Mouse (Mus musculus) T-helper 1 cell (primary cell): ENCODE measurements at regions not wholly inside any gene's neighbourhood (a gene's known extent, or its start where the extent isn't known, plus 50 kb on each side); places are given as distances from the start of the nearest gene placed in this dataset.

Source experiments
- in situ Hi-C: fragments of 300-600 bp; cut with MboI, MseI; formaldehyde crosslinking; loops from one replicate; pipeline ENCODE4 v1.15.1; 2025; ENCODE audit warnings: high pct_unique_total_duplicates

DNA sequence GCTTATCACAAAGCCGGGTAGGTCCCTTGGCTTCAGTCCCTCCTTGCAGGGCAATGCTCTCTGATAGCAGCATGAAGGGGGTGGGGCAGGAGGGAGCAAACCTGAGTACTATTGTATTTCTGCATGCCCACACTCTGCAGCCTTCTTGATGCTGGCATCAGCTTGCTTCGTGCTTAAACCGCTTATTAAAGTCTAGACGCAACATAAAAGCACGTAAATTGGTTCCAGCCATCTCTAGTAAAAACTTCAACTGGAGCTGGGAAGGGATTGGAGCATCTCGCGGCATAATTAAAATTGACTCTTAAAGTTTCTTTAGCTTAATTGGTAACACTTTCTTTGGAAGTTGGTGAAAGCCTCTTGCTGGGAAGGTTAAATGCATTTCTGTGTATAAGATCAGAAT is 131.5 kb upstream of the Jag1 start:
- in situ Hi-C loops: no loop called here

DNA sequence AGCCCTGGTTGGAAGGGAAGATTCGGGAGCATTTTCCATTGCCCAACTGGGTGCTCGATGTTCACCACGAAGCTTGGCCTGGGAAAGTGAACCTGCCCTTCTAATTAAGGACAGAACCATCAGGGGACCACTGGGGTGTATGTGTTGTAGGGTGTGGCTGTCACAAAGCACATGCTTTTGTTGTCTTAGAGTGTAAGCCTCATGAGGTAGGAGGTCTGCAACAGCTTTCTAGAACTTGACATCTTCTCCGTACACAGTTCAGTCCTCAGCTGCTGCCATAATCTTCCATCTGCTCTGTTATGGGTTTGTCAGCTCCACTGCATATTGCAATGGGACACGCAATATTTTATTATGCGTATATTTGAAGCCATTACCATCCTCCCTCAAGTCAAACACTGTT is 127.9 kb upstream of the Jag1 start:
- in situ Hi-C loops: no loop called here

DNA sequence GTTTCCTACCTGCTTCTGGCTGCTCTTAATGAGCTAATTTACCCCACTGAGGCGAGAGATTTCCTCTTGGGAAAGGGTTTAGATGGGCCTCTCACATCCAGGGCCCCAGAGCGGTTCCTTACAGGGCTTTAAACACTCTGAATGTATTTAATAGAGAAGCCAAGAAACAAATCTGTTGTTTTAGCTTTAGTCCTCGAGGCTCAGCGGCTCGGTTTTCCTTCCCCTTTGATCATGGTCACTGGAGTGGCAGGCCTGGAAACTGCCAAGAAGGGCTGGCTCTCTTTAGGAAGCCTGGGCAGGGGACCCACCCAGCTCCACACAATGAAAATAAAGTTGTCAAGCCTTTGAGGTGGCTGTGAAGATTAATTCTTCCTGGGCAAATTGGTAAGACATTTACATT is 127.5 kb upstream of the Jag1 start:
- in situ Hi-C loops: no loop called here

DNA sequence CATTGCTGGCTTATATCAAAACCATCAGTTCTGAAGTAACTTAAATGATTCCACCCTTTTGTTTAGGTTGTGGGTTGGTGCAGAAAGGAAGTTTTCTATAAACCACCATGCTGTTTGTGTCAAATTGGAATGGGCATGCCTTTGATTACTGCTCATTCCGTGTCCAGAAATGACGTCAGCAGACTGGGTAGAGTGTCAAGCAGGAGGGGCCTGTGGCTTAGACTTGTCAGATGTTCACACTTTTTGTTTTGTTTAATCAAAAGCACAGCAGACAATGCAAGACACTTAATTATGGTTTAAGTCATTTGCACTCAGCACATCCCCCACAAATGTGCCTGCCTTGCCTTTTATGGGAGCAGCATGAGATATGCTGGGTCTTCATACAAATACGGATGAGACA is 120.5 kb upstream of the Jag1 start:
- in situ Hi-C loops: no loop called here

DNA sequence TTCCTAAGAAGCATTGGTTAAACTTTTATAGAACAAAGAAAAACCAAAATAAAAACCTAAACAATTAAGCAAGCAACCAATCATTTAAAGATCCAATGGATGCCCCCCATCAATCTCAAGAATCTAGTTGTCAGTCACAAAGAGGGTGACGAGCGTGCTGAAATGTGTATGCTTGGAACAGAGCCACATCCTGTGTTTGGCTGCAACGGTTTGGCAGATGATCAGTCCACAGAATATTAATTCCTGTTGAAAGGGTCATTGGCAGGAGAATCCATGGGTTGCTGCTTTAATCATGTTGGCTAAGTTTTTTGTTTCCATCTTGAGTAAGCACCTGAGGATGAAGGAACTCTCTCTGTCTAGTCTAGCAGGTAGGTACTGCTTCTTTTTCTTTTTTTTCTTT is 117.5 kb upstream of the Jag1 start:
- in situ Hi-C loops: no loop called here

DNA sequence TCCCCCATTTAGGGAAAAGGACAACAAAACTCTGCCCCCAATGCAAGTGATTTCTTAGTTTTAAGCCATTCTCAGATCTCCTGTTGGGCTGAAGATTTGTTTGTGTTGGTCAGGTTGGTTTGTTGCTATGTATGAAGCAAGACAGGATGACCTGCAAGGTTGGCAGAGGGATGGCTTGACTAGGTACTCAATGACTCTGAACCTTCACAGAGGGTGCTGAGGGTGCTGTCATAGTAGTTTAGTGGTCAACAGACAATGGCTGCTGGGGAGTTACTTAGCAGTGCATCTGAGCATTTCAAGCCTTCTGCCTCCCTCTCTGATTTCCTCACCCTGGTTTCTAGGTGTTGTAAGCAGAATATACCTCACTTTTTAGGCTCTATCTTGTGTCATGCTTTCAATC is 114.7 kb upstream of the Jag1 start:
- in situ Hi-C loops: no loop called here

DNA sequence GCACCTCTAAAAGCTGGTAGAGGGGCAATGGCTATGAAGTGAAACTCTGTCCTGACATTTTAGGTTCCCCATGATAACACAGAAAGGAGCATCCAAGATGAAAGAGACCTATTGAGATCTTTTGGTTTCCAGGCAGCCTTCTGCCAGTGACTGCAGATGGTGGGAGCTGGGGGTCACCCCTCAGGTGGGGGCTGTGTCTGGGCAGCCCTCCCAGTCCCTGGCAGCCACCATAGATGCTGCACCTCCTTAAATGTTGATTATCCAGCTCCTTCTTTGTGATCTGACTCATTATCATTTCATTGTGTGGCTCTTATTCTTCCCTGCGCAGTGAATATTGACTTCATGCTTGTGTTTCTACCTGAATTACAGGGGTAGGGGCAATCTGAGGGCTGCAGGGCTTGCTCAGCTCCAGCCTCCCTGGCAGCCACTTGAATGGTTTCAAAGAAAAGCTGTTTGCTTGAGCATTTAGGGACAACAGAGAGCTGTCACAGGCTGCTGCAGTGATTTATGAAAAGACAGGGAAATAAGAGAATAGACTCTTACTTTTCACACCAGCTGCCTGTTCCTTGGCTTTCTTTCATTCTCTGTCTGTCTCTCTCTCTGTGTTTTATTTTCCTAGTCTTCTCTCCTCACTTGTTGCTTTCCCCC is 113.1 kb upstream of the Jag1 start:
- in situ Hi-C loops: no loop called here

DNA sequence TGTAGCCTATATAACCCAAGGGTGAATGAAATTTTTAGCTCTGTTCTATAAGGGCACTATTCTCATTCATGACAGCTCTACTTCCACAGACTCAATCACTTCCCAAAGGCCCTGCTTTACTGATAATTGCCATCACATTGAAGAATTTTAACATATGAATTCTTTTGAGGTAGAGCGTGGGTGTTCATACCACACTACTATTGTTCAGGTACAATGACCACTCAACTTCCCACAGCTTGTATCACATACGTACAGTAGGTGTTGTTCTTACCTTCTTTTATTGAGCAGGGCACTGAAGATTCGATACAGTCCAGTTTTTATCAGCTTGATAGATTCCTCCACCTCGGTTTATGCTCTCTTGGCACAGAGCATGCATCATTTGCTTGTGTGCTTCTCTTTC is 111.1 kb upstream of the Jag1 start:
- in situ Hi-C loops: no loop called here

DNA sequence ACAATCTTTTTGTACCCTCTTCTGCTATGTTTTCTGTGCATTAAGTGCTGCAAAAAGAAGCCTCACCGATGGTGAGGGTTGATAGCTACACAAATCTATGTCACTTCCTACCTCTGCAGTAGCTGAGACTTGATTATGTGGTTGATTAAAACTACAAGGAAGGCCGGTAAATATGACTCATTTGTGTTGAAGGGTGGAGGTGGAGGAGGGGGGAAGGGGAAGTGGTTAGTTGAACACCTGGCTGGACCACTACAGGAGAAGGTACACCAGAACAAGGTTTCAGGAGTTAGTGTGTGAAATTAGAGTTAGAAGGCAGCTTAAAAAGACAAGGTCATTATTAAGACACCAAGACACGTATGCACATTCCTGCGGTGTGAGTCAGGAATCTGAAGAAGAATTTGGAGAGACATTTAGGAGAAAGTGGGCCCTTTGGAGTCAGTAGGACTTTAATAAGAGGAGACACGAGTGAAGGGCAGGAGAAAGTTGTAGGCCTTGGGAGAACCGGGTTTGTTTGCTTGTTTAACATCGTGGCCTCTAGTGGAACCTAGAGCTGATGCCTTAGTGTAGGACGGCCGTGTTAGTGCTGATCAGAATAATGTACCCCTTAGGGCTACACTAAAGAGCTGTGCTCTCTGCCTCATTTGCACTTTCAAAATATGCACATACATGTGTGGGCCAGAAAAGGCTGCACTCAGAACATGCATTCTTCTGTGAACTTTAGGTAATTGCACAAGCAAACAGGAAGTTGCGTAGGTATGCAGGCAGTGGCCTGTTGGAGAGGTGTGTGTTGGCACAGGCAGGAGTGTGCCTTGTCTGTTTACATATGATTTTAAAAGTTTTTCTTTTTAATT is 108.5 kb upstream of the Jag1 start:
- in situ Hi-C loops: no loop called here

DNA sequence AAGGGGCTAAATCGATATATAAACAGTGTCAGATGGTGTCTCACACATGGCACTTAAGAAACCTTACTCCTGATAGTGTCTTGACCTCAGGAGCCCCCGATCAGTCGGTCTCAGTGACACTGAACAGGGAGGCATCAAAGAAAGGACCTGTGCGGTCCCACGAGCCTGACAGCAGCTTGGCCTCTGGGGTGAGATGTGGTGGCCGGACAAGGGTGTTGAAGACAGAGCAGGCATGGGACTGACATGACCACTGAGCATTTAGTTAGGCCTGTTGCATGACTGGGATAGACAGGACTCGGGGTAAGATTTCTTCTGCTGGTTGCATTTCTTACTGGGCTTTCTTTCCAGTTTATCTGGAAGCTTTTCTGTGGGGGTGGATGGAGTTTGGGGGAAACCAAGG is 99.3 kb upstream of the Jag1 start:
- in situ Hi-C loops: no loop called here

DNA sequence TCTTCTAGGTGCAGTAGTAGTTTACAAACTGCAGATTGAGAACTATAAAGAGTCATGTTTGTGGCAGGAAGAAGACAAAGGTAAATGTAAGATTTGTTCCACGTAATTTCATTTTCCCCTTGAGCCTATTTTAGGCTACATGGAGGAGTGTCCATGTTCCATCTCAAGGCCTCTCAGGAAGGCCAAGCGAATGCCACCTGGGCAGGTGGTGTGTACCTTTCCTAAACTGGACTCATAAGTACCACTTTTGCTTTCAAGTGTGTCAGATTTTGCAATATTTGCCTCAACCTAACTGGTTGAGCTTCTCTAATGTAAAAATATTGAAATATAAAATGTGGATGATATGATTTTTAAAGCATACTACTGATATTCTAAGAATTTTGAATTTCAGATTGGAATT is 91.4 kb upstream of the Jag1 start:
- in situ Hi-C loops: no loop called here

DNA sequence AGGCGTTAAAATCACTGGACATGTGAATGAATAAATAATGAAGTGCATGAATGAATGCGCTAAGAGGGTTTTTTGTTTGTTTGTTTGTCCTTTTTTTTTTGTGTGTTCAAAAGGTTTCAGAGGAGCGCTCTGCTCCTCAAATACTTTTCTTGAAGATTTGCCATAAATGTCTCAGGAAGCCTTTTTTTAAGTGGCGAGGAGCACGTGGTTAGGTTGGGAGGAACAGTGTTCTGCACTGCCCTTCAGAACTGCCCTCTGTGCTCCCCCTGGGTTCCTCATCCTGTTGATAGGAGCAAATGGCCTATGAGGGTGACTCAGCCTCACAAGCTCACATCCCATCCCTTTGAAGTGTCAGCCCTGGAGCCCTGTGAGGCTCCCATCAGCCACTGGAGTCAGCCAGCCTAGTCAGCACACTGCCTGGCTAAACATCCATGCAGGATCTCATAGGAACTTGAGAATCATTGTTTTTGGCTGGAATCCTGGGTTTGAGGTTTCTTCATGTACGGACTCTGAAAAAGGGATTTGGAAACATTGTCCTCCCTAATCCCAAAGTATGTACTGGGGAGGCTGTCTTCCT is 87.9 kb upstream of the Jag1 start:
- in situ Hi-C loops: no loop called here

DNA sequence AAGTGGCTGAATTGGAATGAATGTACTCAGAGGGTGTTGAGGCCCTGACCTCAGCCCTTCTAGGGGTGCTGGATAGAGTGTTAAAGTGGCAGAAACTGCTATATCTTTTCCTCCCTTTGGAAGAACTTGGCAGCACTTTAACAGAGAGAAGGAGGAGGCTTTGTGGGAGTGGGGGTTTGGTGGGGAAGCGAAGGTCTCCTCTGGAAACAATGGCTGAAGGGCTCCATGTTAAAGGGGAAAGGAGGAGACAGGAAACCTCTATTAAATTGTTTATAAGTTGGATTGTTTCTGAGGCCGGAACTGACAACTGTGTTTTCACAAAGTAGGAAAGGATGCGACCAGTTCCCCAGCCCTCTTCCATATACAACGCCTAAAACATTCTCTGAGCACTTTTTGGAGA is 83.7 kb upstream of the Jag1 start:
- in situ Hi-C loops: no loop called here

DNA sequence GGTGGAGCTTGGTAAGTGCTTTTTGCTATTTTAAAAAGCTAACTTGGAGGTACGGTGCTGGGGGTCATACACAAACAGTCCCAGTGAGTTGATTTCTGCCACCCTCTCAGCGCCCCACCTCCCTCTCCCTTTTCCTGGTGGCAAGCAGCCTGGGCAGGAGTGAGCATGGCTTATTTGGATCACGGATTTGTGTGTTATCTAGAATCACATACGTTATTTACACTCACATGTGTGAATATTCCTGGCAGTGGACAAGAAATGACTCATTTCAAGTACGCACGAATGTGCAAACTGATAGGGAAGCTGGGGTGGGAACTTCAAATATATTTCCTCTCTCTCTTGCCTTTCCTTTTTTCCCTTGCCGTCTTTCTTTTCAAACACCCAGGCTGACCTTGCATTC is 75.7 kb upstream of the Jag1 start:
- in situ Hi-C loops: no loop called here

DNA sequence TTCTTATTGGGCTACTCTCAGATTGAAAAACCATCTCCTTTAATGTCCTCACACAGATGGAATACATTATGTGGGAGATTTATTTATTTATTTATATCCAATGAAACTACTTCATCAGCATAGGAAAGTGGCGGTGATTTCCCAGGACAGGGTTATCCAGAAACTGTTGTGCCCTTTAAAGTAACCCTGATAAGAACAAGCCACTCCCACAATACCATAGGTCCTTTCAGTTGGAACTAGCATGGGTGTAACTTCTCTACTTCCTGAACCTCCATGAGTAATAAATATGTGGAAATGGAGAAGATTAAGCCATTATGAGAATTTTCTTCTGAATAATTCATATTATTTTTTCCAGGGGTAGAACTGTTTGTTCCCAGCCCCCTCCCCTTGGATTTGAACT is 52.7 kb upstream of the Jag1 start:
- in situ Hi-C loops: no loop called here

DNA sequence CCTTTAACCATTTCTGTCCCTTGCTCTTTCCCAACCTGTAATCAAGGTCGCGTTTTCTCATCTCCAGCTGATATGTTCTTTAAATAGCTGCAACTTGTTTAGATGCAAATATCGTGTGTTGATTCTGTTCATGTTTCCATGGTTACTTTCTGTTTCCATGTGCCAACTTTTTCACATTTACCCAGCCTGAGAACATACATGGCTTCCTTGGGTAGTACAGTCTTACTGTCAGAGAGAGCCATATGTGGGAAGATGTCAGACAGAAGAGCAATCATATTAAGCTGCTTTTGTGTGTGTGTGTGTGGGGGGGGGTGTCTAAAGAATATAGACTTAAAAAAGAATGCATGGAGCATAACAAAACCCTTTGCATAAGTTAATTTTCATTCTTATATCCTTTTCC is 52.2 kb upstream of the Jag1 start:
- in situ Hi-C loops: no loop called here
